Mouse (Mus musculus): ENCODE measurements around the gene Rab13. TPM values are rescaled to one million over a fixed set of nuclear protein-coding genes. Genes with fewer than 3 reads are reported as not detected.
"Not testable (repeated sequence)": the region's sequence is repeated elsewhere in the genome, so short reads cannot be mapped to it uniquely, and the experiment has no call there.

Rab13 gene
- polyA plus RNA-seq, 1 experiment from 2014 or later = 39.7 TPM

- not testable (repeated sequence) for H3K9ac ChIP-seq; H3K27ac ChIP-seq; H3K4me3 ChIP-seq; H3K9me3 ChIP-seq; ATAC-seq (ENCODE audit: low FRiP score, low read depth); H3K27me3 ChIP-seq
- peaks cover 34% of the 10 kb centered on the region for H3K36me3 ChIP-seq
- H3K4me1 ChIP-seq = peaks cover 28% of the 10 kb centered on the region
- peak overlapping the region; percentile 78; the same call in 1 of the 2 replicates for H3K4me2 ChIP-seq (replicated peaks)
- WGBS = 77% methylated on average over 1 of the region's 1 CpGs
Measured at GRCm38 (mm10) chr3:90253174-90253573, 39.7 kb downstream of the Rab13 start.

- Histone ChIP-seq H3K9me3 (no peaks in the 10 kb centered on the region), H3K4me2 (replicated peaks) (peak within 1 kb of the TSS; percentile 78), H3K4me3 (peak within 1 kb of the TSS; percentile 91), H3K9ac (peak within 1 kb of the TSS; percentile 95), H3K4me1 (peaks cover 24% of the 10 kb centered on the region), H3K27ac (peak within 1 kb of the TSS; percentile 87), H3K27me3 (no peaks in the 10 kb centered on the region), H3K36me3 (peaks cover 41% of the 10 kb centered on the region)
- peak; percentile 97 for ATAC-seq (ENCODE audit: low FRiP score, low read depth)
- WGBS = 1% methylated on average over 38 of the region's 40 CpGs
Measured at GRCm38 (mm10) chr3:90253653-90254418, 40.3 kb downstream of the Rab13 start, which contains the start of gene Crtc2. Gene Crtc2, plus strand, starts transcription at chr3:90254163.

DNA sequence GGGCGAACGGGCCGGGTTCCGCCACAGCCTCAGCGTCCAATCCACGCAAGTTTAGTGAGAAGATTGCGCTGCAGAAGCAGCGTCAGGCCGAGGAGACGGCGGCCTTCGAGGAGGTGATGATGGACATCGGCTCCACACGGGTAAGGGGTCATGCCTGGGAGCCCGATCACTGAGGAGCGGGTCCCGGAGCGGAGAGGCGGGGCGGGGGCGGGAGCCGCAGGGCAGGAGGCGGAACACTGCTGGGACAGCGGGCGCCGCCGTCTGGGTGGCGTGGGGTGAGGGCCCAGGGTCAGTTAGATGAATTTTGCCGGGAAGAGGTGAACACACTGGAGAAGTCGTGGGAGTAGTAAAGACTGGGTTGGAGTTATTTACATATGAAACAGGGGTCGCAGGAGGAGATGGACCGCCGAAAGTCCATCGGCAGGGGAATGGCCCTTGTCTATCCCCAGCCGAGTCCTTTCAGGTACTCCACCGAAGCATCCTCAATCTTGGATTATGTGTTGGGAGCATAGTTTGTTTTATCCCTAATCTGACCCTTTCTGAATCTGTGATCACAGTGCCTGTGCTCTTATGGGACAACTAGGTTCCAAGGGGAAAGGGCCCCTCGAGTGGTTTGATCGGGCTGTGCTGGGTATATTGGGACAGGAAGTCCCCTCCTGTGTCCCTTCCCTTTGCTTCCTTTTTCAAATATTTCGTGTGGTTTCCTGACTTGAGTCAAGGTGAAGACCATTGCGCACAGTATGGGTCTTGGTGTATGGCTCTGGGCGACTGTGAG lies 41.1 kb downstream of the Rab13 start:
- Histone ChIP-seq H3K4me2 (replicated peaks) (peak overlapping the region; percentile 78), H3K4me1 (peaks cover 17% of the 10 kb centered on the region), H3K36me3 (peaks cover 45% of the 10 kb centered on the region), H3K4me3 (peak overlapping the region; percentile 91), H3K27me3 (no peaks in the 10 kb centered on the region), H3K9ac (peak overlapping the region; percentile 95), H3K27ac (peak overlapping the region; percentile 87), H3K9me3 (no peaks in the 10 kb centered on the region)
- under 1% methylated on average over 41 of the region's 41 CpGs for WGBS
- peak; percentile 55 for ATAC-seq (ENCODE audit: low FRiP score, low read depth)

DNA sequence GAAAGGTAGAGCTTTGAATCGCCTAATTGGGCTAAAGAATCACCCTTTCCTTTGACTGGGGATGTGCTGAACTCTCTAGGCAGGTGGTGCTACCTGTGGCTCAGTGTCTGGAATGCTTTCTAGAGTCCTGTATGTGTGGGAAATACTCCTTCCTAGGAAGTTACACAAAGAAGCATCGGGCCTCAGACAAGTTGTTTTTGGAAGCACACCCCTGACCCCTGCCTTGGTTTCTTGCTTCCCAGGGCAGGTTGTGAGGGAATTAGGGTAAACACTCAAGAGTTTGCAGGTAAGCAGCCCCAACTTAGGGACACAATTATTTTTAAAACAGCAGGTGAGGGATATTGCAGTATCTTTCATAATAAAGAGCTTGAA lies 41.7 kb downstream of the Rab13 start:
- WGBS = 23% methylated on average over 2 of the region's 2 CpGs
- peaks cover 49% of the 10 kb centered on the region for H3K36me3 ChIP-seq
- H3K9me3 ChIP-seq = no peaks in the 10 kb centered on the region
- peak overlapping the region; percentile 95 for H3K9ac ChIP-seq
- H3K27ac ChIP-seq = 0 out of 2 replicates have a peak overlapping the region, but pooled peaks have one; percentile 87
- peaks cover 16% of the 10 kb centered on the region for H3K4me1 ChIP-seq
- peak overlapping the region; percentile 91 for H3K4me3 ChIP-seq
- H3K4me2 ChIP-seq (replicated peaks) = peak overlapping the region; percentile 78
- ATAC-seq (ENCODE audit: low FRiP score, low read depth) = no peak
- H3K27me3 ChIP-seq = no peaks in the 10 kb centered on the region

- Histone ChIP-seq H3K4me3 (peak overlapping the region; percentile 91), H3K36me3 (peaks cover 49% of the 10 kb centered on the region)
- WGBS = 91% methylated on average over 14 of the region's 14 CpGs
Measured at GRCm38 (mm10) chr3:90255784-90256353, 42.4 kb downstream of the Rab13 start.

DNA sequence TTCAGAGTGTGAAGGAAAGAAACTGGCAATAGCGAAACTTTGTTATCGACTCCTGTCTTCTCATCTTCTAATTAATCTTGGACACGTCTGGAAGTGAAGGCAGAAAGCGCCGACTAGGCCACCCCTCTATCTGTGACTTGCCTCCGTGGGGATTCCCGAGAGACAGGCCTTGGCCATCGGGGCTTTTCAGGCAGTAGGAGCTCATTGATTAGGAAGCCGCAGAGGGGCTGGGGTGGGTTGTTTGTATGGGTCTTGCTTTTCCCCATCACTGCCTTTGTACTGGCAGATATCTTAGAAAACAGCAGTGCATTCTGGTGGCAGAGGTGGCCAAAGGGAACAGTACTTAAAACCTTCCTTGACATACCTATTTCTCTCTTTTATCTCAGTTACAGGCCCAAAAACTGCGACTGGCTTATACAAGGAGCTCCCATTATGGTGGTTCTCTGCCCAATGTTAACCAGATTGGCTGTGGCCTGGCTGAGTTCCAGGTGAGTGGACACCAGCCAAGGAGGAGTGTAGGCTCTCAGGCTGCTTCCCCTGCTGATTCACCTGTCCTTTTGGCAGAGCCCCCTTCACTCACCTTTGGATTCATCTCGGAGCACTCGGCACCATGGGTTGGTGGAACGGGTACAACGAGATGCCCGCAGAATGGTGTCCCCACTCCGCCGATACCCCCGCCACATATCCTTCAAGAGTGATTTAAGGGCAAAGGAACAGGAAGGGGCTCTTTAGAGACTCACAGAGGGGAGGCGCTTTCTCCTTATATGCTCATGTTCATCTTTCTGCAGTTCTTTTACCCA lies 43.4 kb downstream of the Rab13 start:
- H3K9ac ChIP-seq = no peak overlapping the region
- no peak overlapping the region for H3K4me3 ChIP-seq
- H3K9me3 ChIP-seq = no peaks in the 10 kb centered on the region
- peaks cover 16% of the 10 kb centered on the region for H3K4me1 ChIP-seq
- H3K36me3 ChIP-seq = peaks cover 50% of the 10 kb centered on the region
- no peak for ATAC-seq (ENCODE audit: low FRiP score, low read depth)
- H3K27me3 ChIP-seq = no peaks in the 10 kb centered on the region
- no peak overlapping the region for H3K27ac ChIP-seq
- H3K4me2 ChIP-seq (replicated peaks) = no peak overlapping the region
- WGBS = 91% methylated on average over 19 of the region's 19 CpGs

More at GRCm38 (mm10) chr3:90255784-90256353, 42.4 kb downstream of the Rab13 start:
- H3K9me3 ChIP-seq = no peaks in the 10 kb centered on the region
- H3K27me3 ChIP-seq = no peaks in the 10 kb centered on the region
- H3K4me2 ChIP-seq (replicated peaks) = peak overlapping the region; percentile 78
- peak overlapping the region; percentile 95 for H3K9ac ChIP-seq
- peaks cover 16% of the 10 kb centered on the region for H3K4me1 ChIP-seq
- no peak overlapping the region for H3K27ac ChIP-seq
- ATAC-seq (ENCODE audit: low FRiP score, low read depth) = no peak

GRCm38 (mm10) chr3:90258521-90258920 lies 45.0 kb downstream of the Rab13 start:
- H3K4me3 ChIP-seq = no peak overlapping the region

GRCm38 (mm10) chr3:90263121-90263771 lies 49.8 kb downstream of the Rab13 start:
- Histone ChIP-seq H3K4me2 (replicated peaks) (no peak overlapping the region), H3K4me1 (peaks cover 14% of the 10 kb centered on the region), H3K4me3 (no peak overlapping the region), H3K36me3 (peaks cover 68% of the 10 kb centered on the region), H3K9me3 (no peaks in the 10 kb centered on the region), H3K27me3 (no peaks in the 10 kb centered on the region), H3K27ac (no peak overlapping the region), H3K9ac (no peak overlapping the region)
- WGBS = 95% methylated on average over 5 of the region's 5 CpGs
- no peak for ATAC-seq (ENCODE audit: low FRiP score, low read depth)

More at GRCm38 (mm10) chr3:90258521-90258920, 45.0 kb downstream of the Rab13 start:
- no peak overlapping the region for H3K9ac ChIP-seq
- no peak overlapping the region for H3K27ac ChIP-seq
- H3K4me2 ChIP-seq (replicated peaks) = no peak overlapping the region
- no peak for ATAC-seq (ENCODE audit: low FRiP score, low read depth)
- H3K9me3 ChIP-seq = no peaks in the 10 kb centered on the region
- H3K36me3 ChIP-seq = peaks cover 66% of the 10 kb centered on the region
- WGBS = 92% methylated on average over 4 of the region's 4 CpGs
- peaks cover 16% of the 10 kb centered on the region for H3K4me1 ChIP-seq
- no peaks in the 10 kb centered on the region for H3K27me3 ChIP-seq

GRCm38 (mm10) chr3:90264687-90265033 lies 51.2 kb downstream of the Rab13 start:
- Histone ChIP-seq H3K9ac (0 out of 2 replicates have a peak overlapping the region, but pooled peaks have one; percentile 87), H3K27me3 (no peaks in the 10 kb centered on the region), H3K9me3 (no peaks in the 10 kb centered on the region), H3K4me2 (replicated peaks) (peak overlapping the region; percentile 88), H3K4me3 (peak overlapping the region; percentile 75), H3K27ac (peak overlapping the region; percentile 97), H3K4me1 (peaks cover 14% of the 10 kb centered on the region), H3K36me3 (peaks cover 66% of the 10 kb centered on the region)
- no peak for ATAC-seq (ENCODE audit: low FRiP score, low read depth)
- 36% methylated on average over 10 of the region's 10 CpGs for WGBS

DNA sequence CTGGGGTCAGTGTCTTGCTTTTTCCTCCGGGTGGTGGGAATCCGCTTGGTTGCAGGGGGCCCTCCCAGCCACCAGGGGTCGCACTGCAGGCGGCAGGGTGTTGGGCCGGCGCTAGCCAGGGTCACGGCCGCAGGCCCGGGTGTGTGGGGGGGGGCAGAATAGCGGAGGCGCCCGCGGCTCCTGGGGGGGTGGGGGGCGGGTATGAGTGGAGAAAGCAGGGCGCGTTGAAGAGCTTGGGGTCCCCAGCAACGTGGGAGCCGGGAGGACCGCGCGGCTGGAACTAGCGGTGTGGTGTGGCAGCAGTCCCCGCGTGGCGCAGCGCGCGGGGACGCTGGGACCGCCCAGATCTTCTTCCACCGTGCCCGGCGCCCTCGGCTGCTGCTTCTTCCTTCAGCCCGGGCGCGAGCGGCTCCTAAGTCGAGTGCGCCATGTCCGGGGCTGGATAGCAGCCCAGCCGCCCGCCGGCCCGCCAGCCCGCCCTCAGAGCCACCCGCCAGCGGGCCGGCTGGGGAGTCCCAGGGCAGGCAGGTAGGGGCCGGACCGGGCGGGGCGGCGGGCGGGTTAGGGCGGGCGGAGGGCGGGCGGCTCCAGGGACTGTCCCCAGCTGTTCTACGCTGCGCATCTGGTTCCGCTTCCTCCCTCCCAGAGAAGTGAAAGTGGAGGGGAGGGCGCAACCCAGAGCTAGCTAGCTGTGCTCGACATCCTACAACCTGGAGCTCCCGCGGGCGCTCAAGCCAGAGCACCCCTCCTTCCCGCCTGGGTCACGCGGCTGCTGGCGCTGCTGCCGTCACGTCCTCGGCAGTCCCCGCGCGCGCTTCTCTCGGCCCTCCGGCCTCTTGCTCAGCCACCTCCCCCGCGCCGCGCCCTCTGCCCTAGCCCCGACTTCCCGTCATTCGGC lies 51.8 kb downstream of the Rab13 start, which contains the start of gene Dennd4b:
Gene Dennd4b (plus strand): TSS at position 152 of the 898 bp plus-strand sequence.
- peak; percentile 89 for ATAC-seq (ENCODE audit: low FRiP score, low read depth)
- Histone ChIP-seq H3K36me3 (peaks cover 63% of the 10 kb centered on the region), H3K27ac (peak within 1 kb of the TSS; percentile 97), H3K27me3 (no peaks in the 10 kb centered on the region), H3K9ac (peak within 1 kb of the TSS; percentile 87), H3K4me2 (replicated peaks) (peak within 1 kb of the TSS; percentile 88), H3K4me3 (peak within 1 kb of the TSS; percentile 75), H3K4me1 (peaks cover 14% of the 10 kb centered on the region), H3K9me3 (no peaks in the 10 kb centered on the region)
- under 1% methylated on average over 85 of the region's 87 CpGs for WGBS
